Mouse (Mus musculus): ENCODE data around the gene Gmds. TPM values are rescaled to one million over a fixed set of nuclear protein-coding genes. Genes with fewer than 3 reads are reported as not detected.

Gmds gene
- polyA plus RNA-seq, 1 experiment from 2014 or later: 30.9 TPM

DNA sequence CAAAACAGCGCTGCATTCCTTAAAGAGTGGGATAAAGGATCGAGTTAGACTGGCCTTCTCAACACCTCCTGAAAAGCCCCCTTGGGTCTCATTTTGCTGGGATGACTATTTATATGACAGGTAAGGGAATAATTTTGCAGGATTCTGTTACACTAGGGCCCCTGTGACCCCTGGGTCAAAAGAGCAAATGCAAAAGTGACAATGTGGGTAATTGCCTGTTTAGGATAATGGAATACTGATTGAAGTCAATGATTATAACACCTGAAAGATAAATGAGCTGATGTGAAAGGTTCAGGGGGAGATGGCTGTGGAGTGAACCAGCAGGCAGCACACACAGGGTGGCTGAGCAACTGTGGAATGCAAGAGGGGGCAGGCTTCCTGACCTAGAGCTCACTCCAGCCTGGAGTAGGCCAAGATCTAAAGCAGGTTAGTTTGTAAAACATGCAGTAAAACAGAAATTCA lies 367.5 kb downstream of the Gmds start:
- WGBS: 76% methylated on average over 2 of the region's 2 CpGs
- H3K4me1 ChIP-seq (replicated peaks; ENCODE audit: control insufficient read depth, insufficient read depth, low read length): no peaks in the 10 kb centered on the region
- no peaks in the 10 kb centered on the region for H3K36me3 ChIP-seq (ENCODE audit: control insufficient read depth, insufficient read depth, low read length)
- no peaks in the 10 kb centered on the region for H3K27me3 ChIP-seq (ENCODE audit: control insufficient read depth, insufficient read depth, low read length)
- no peak overlapping the region for H3K27ac ChIP-seq (ENCODE audit: low read depth, low read length)
- ATAC-seq (replicated peaks; ENCODE audit: low FRiP score) (no peak), DNase-seq (ENCODE audit: low spot score) (no peak)
- no peaks in the 10 kb centered on the region for H3K9me3 ChIP-seq (ENCODE audit: control insufficient read depth, low read length)
- no peak overlapping the region for H3K9ac ChIP-seq (ENCODE audit: low read length)
- H3K4me2 ChIP-seq (ENCODE audit: low read depth, low read length, severe bottlenecking): no peak overlapping the region
- no peak overlapping the region for H3K4me3 ChIP-seq (ENCODE audit: low read depth, low read length)

DNA sequence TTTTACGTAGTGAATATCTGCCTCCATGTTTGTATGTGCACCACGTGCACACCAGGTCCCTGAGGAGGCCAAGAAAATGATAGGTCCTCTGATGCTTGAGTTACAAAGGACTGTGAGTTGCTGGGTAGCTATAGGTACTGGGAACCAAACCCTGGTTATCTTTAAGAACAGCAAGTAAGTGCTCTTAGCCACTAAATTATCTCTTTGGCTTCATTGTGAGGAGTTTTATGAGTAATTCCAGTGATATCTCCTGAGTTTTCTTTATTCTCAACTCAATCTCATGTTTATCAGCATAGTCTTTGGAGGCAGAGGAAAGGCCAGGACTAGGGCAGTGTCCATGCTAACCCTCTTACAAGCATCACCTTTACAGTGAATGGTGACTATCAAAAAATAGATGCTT lies 370.3 kb downstream of the Gmds start:
- DNase-seq (ENCODE audit: low spot score): no peak
- 83% methylated on average over 2 of the region's 2 CpGs for WGBS

DNA sequence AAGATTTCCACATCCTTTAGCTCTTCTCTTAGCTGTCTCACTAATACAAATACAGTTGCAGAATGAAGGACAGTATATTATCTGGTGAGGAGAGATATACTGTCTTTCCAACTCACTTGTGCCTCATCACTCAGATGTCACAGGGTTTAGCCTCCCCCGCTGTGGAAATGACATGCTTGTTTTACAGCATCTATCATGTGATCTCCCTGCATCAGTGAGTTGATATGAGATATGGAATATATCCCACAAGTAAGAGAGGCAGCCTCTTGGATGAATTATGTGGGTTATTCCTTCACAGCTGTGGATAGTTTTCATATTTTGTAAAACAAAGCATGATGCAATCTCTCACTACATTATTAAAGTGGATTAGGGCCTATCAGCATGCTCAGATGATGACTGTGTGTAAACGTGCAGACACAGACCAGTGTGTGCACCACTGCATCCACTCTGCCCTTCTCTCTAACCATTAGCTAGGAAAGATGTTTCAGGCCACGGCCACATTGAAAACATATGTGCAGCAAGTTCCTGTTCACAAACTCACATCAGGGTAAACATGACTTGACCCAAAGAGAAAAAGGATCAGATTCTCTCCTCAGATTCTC lies 371.5 kb downstream of the Gmds start:
- ATAC-seq (replicated peaks; ENCODE audit: low FRiP score): no peak
- Histone ChIP-seq H3K4me3 (ENCODE audit: low read depth, low read length) (no peak overlapping the region), H3K4me1 (replicated peaks; ENCODE audit: control insufficient read depth, insufficient read depth, low read length) (no peaks in the 10 kb centered on the region), H3K9me3 (ENCODE audit: control insufficient read depth, low read length) (no peaks in the 10 kb centered on the region), H3K36me3 (ENCODE audit: control insufficient read depth, insufficient read depth, low read length) (no peaks in the 10 kb centered on the region), H3K27me3 (ENCODE audit: control insufficient read depth, insufficient read depth, low read length) (no peaks in the 10 kb centered on the region), H3K9ac (ENCODE audit: low read length) (no peak overlapping the region), H3K27ac (ENCODE audit: low read depth, low read length) (no peak overlapping the region), H3K4me2 (ENCODE audit: low read depth, low read length, severe bottlenecking) (no peak overlapping the region)
- 75% methylated on average over 3 of the region's 3 CpGs for WGBS
- DNase-seq (ENCODE audit: low spot score): no peak

More for the DNA sequence above, 370.3 kb downstream of the Gmds start:
- Histone ChIP-seq H3K4me1 (replicated peaks; ENCODE audit: control insufficient read depth, insufficient read depth, low read length) (no peaks in the 10 kb centered on the region), H3K27ac (ENCODE audit: low read depth, low read length) (no peak overlapping the region), H3K4me2 (ENCODE audit: low read depth, low read length, severe bottlenecking) (no peak overlapping the region), H3K27me3 (ENCODE audit: control insufficient read depth, insufficient read depth, low read length) (no peaks in the 10 kb centered on the region), H3K9me3 (ENCODE audit: control insufficient read depth, low read length) (no peaks in the 10 kb centered on the region), H3K9ac (ENCODE audit: low read length) (no peak overlapping the region), H3K36me3 (ENCODE audit: control insufficient read depth, insufficient read depth, low read length) (no peaks in the 10 kb centered on the region), H3K4me3 (ENCODE audit: low read depth, low read length) (no peak overlapping the region)
- ATAC-seq (replicated peaks; ENCODE audit: low FRiP score): no peak

- WGBS: 44% methylated on average over 3 of the region's 3 CpGs
- H3K4me3 ChIP-seq (ENCODE audit: low read depth, low read length): no peak overlapping the region
- no peaks in the 10 kb centered on the region for H3K4me1 ChIP-seq (replicated peaks; ENCODE audit: control insufficient read depth, insufficient read depth, low read length)
- H3K27me3 ChIP-seq (ENCODE audit: control insufficient read depth, insufficient read depth, low read length): no peaks in the 10 kb centered on the region
- H3K4me2 ChIP-seq (ENCODE audit: low read depth, low read length, severe bottlenecking): no peak overlapping the region
- no peak overlapping the region for H3K9ac ChIP-seq (ENCODE audit: low read length)
- no peaks in the 10 kb centered on the region for H3K9me3 ChIP-seq (ENCODE audit: control insufficient read depth, low read length)
- H3K27ac ChIP-seq (ENCODE audit: low read depth, low read length): no peak overlapping the region
- ATAC-seq (replicated peaks; ENCODE audit: low FRiP score): no peak
- H3K36me3 ChIP-seq (ENCODE audit: control insufficient read depth, insufficient read depth, low read length): no peaks in the 10 kb centered on the region
- no peak for DNase-seq (ENCODE audit: low spot score)
Observed at GRCm38 (mm10) chr13:31960514-31960913, 378.0 kb downstream of the Gmds start.

- no peak overlapping the region for H3K4me3 ChIP-seq (ENCODE audit: low read depth, low read length)
- no peaks in the 10 kb centered on the region for H3K36me3 ChIP-seq (ENCODE audit: control insufficient read depth, insufficient read depth, low read length)
- no peaks in the 10 kb centered on the region for H3K4me1 ChIP-seq (replicated peaks; ENCODE audit: control insufficient read depth, insufficient read depth, low read length)
- ATAC-seq (replicated peaks; ENCODE audit: low FRiP score) (no peak), DNase-seq (ENCODE audit: low spot score) (no peak)
- H3K27ac ChIP-seq (ENCODE audit: low read depth, low read length): no peak overlapping the region
- no peaks in the 10 kb centered on the region for H3K27me3 ChIP-seq (ENCODE audit: control insufficient read depth, insufficient read depth, low read length)
- H3K9ac ChIP-seq (ENCODE audit: low read length): no peak overlapping the region
- no peak overlapping the region for H3K4me2 ChIP-seq (ENCODE audit: low read depth, low read length, severe bottlenecking)
- 51% methylated on average over 13 of the region's 13 CpGs for WGBS
- H3K9me3 ChIP-seq (ENCODE audit: control insufficient read depth, low read length): no peaks in the 10 kb centered on the region
Observed at GRCm38 (mm10) chr13:31958346-31959335, 379.9 kb downstream of the Gmds start.

DNA sequence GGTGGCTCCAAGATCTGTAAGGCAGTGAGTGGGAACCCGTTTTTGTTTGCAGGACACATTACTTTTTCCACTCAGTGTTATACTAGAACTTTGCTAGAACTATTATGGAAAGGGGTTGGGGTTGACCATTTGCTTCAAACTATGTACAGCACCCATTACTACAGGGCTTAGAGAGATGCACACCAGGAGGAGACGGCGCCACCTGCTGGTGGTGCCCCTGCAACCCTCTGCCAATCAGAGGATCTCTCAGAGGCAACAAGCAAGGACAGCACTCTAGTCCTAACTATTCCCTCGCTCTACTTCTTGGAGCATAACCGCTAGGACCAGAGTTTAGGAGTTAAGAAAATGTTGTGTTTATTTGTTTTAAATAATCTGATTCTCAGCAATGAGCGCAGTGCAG lies 382.0 kb downstream of the Gmds start:
- no peak overlapping the region for H3K4me3 ChIP-seq (ENCODE audit: low read depth, low read length)
- DNase-seq (ENCODE audit: low spot score) (no peak), ATAC-seq (replicated peaks; ENCODE audit: low FRiP score) (no peak)
- H3K36me3 ChIP-seq (ENCODE audit: control insufficient read depth, insufficient read depth, low read length): no peaks in the 10 kb centered on the region
- no peak overlapping the region for H3K27ac ChIP-seq (ENCODE audit: low read depth, low read length)
- no peak overlapping the region for H3K4me2 ChIP-seq (ENCODE audit: low read depth, low read length, severe bottlenecking)
- no peaks in the 10 kb centered on the region for H3K4me1 ChIP-seq (replicated peaks; ENCODE audit: control insufficient read depth, insufficient read depth, low read length)
- no peak overlapping the region for H3K9ac ChIP-seq (ENCODE audit: low read length)
- WGBS: 81% methylated on average over 6 of the region's 6 CpGs
- no peaks in the 10 kb centered on the region for H3K9me3 ChIP-seq (ENCODE audit: control insufficient read depth, low read length)
- no peaks in the 10 kb centered on the region for H3K27me3 ChIP-seq (ENCODE audit: control insufficient read depth, insufficient read depth, low read length)

GRCm38 (mm10) chr13:31956112-31956511 lies 382.4 kb downstream of the Gmds start:
- H3K27ac ChIP-seq (ENCODE audit: low read depth, low read length): no peak overlapping the region
- no peak overlapping the region for H3K4me2 ChIP-seq (ENCODE audit: low read depth, low read length, severe bottlenecking)
- DNase-seq (ENCODE audit: low spot score) (no peak), ATAC-seq (replicated peaks; ENCODE audit: low FRiP score) (no peak)
- H3K27me3 ChIP-seq (ENCODE audit: control insufficient read depth, insufficient read depth, low read length): no peaks in the 10 kb centered on the region
- no peak overlapping the region for H3K4me3 ChIP-seq (ENCODE audit: low read depth, low read length)
- H3K9me3 ChIP-seq (ENCODE audit: control insufficient read depth, low read length): no peaks in the 10 kb centered on the region
- 86% methylated on average over 4 of the region's 4 CpGs for WGBS
- no peaks in the 10 kb centered on the region for H3K4me1 ChIP-seq (replicated peaks; ENCODE audit: control insufficient read depth, insufficient read depth, low read length)
- no peaks in the 10 kb centered on the region for H3K36me3 ChIP-seq (ENCODE audit: control insufficient read depth, insufficient read depth, low read length)
- no peak overlapping the region for H3K9ac ChIP-seq (ENCODE audit: low read length)

GRCm38 (mm10) chr13:31955171-31955570 lies 383.4 kb downstream of the Gmds start:
- no peak for ATAC-seq (replicated peaks; ENCODE audit: low FRiP score)
- H3K9me3 ChIP-seq (ENCODE audit: control insufficient read depth, low read length): no peaks in the 10 kb centered on the region
- no peak overlapping the region for H3K4me3 ChIP-seq (ENCODE audit: low read depth, low read length)
- no peaks in the 10 kb centered on the region for H3K27me3 ChIP-seq (ENCODE audit: control insufficient read depth, insufficient read depth, low read length)
- H3K4me1 ChIP-seq (replicated peaks; ENCODE audit: control insufficient read depth, insufficient read depth, low read length): no peaks in the 10 kb centered on the region
- DNase-seq (ENCODE audit: low spot score): no peak
- H3K9ac ChIP-seq (ENCODE audit: low read length): no peak overlapping the region
- 63% methylated on average over 7 of the region's 7 CpGs for WGBS
- no peak overlapping the region for H3K27ac ChIP-seq (ENCODE audit: low read depth, low read length)
- H3K36me3 ChIP-seq (ENCODE audit: control insufficient read depth, insufficient read depth, low read length): no peaks in the 10 kb centered on the region
- no peak overlapping the region for H3K4me2 ChIP-seq (ENCODE audit: low read depth, low read length, severe bottlenecking)
